Comparison of ENCODE assay signal across 14 mouse cellular contexts in the genomic region with DNA sequence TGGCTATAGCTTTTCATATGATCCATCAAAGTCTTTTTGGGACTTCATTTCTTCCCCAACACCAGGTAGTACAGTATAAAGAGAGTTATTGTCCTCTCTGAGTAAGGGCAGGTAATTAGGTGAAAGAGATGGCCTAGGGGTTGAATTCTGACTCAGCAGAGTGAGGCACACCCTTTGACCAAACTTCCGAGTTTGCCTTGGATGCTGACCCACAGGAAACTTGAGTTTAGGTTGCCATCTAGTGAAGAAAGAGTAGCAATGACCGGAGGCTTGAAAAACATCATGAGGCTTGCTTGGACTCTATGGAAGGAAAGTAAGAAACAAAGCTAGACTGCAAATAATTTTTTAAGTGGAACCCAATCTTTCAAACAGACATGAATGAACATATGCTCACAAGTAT. TPM values are rescaled to one million over a fixed set of nuclear protein-coding genes. Genes with fewer than 3 reads are reported as not detected.
DNase-seq lines count a peak whose midpoint lies in the region; ATAC-seq and TF ChIP-seq lines count a peak whose summit lies in the region.
"Had no signal": no experiment of that assay in that cellular context is flagged by ENCODE, and none has a peak within 500 bp of the region (broad histone marks: within the 10 kb centered on the region; RNA-seq: fewer than 3 reads in every experiment).

No protein-coding gene starts in this region.

- no peaks in the 10 kb centered on the region for H3K4me1 ChIP-seq in heart, postnatal 0 days (ENCODE audit: control insufficient read depth, insufficient read depth)
- no peaks in the 10 kb centered on the region for H3K4me1 ChIP-seq in lung, embryonic 14.5 days (ENCODE audit: insufficient read depth)
- H3K4me1 ChIP-seq: embryonic facial prominence, embryonic 12.5 days had no signal

- no peak for TF ChIP-seq EP300 in heart, postnatal 0 days (IDR thresholded peaks at IDR 0.05; ENCODE audit: low read depth)

- peak; percentile 48 for TF ChIP-seq CTCF in heart, postnatal 0 days (IDR thresholded peaks at IDR 0.05; ENCODE audit: low read depth)
- peak; percentile 43 for TF ChIP-seq CTCF in lung, embryonic 14.5 days (IDR thresholded peaks at IDR 0.05; ENCODE audit: low read depth)

- no peaks in the 10 kb centered on the region for H3K36me3 ChIP-seq in heart, postnatal 0 days (replicated peaks; ENCODE audit: control insufficient read depth, insufficient read depth, low read length)
- no peaks in the 10 kb centered on the region for H3K36me3 ChIP-seq in lung, embryonic 14.5 days (ENCODE audit: insufficient read depth)
- H3K36me3 ChIP-seq: embryonic facial prominence, embryonic 12.5 days had no signal

- no peak for ATAC-seq in heart, postnatal 0 days (ENCODE audit: insufficient read depth, low read depth)
- no peak for ATAC-seq in lung, embryonic 14.5 days (ENCODE audit: insufficient read depth)

- H3K4me2 ChIP-seq in heart, postnatal 0 days (ENCODE audit: low read depth, low read length): no peak overlapping the region
- no peak overlapping the region for H3K4me2 ChIP-seq in lung, embryonic 14.5 days
- H3K4me2 ChIP-seq: embryonic facial prominence, embryonic 12.5 days had no signal

- H3K9me3 ChIP-seq in heart, postnatal 0 days (replicated peaks; ENCODE audit: control insufficient read depth, low read length): no peaks in the 10 kb centered on the region
- no peaks in the 10 kb centered on the region for H3K9me3 ChIP-seq in lung, embryonic 14.5 days (ENCODE audit: low read depth, low read length)
- H3K9me3 ChIP-seq: embryonic facial prominence, embryonic 12.5 days had no signal

- peak; percentile 63 for DNase-seq in heart, postnatal 0 days (ENCODE audit: low spot score)
- DNase-seq in heart, adult 11 months: no peak
- peak; percentile 65 for DNase-seq in lung, embryonic 14.5 days
- no peak for DNase-seq in lung, postnatal 14 days
- peak; percentile 9 for DNase-seq in ZHBTc4 (ENCODE audit: low read depth, low spot score)
- peak; percentile 29 for DNase-seq in retina, embryonic 14.5 days (ENCODE audit: low spot score)
- DNase-seq in natural killer cell, adult 2 months (ENCODE audit: low spot score in 2 of 2): no peak
- no peak for DNase-seq in cerebellum, adult 11 months
- DNase-seq: layer of hippocampus, adult 9-11 months; thymus, postnatal 25 days had no signal

- no peak overlapping the region for H3K27ac ChIP-seq in heart, postnatal 0 days (ENCODE audit: low read depth)
- H3K27ac ChIP-seq in lung, embryonic 14.5 days (ENCODE audit: low read depth): no peak overlapping the region
- H3K27ac ChIP-seq: embryonic facial prominence, embryonic 12.5 days had no signal

- H3K4me3 ChIP-seq in heart, postnatal 0 days (ENCODE audit: low read depth, low read length): no peak overlapping the region
- no peak overlapping the region for H3K4me3 ChIP-seq in lung, embryonic 14.5 days (ENCODE audit: low read depth, low read length)
- H3K4me3 ChIP-seq: embryonic facial prominence, embryonic 12.5 days had no signal

- WGBS in heart, postnatal 0 days: 17% methylated on average over 2 of the region's 2 CpGs
- 14% methylated on average over 2 of the region's 2 CpGs for WGBS in lung, embryonic 14.5 days

- H3K27me3 ChIP-seq in heart, postnatal 0 days (ENCODE audit: control insufficient read depth, insufficient read depth, low read length): peaks cover 4% of the 10 kb centered on the region; the same call in 1 of the 2 replicates
- H3K27me3 ChIP-seq in lung, embryonic 14.5 days (ENCODE audit: insufficient read depth, low read length): no peaks in the 10 kb centered on the region
- H3K27me3 ChIP-seq: embryonic facial prominence, embryonic 12.5 days had no signal

- H3K9ac ChIP-seq in heart, postnatal 0 days (replicated peaks; ENCODE audit: low read depth, low read length): no peak overlapping the region
- H3K9ac ChIP-seq in lung, embryonic 14.5 days: no peak overlapping the region
- H3K9ac ChIP-seq: embryonic facial prominence, embryonic 12.5 days had no signal

RNA-seq across cellular contexts. Expression of a gene that starts 44.3 kb away (rescaled TPM):
- total RNA-seq in heart, postnatal 0 days (2014; rRNA removed; ENCODE audit: low replicate concordance): not detected in 2 replicates
- polyA plus RNA-seq in heart, postnatal 0 days (2015; fragmentation: Nextera tagmentation; extraction: Ambion mirVana): not detected in 2 replicates
- not detected in 2 replicates for polyA plus RNA-seq in lung, embryonic 14.5 days (2014; fragmentation: Nextera tagmentation; extraction: Ambion mirVana)
- total RNA-seq: hematopoietic stem cell, adult 5-6 weeks had no signal
- polyA plus RNA-seq: embryonic facial prominence, embryonic 12.5 days; liver, embryonic 16.5 days; spleen, adult 2 months had no signal

Comparison
In these comparisons a context has a peak if more than half of its experiments do, and no peak if none do; other contexts are left out.
1. DNase-seq: peak in heart, postnatal 0 days (single experiment), lung, embryonic 14.5 days (single experiment), ZHBTc4 (single experiment) and retina, embryonic 14.5 days (single experiment); none in heart, adult 11 months (single experiment), lung, postnatal 14 days (single experiment), natural killer cell, adult 2 months (0 of 2) and cerebellum, adult 11 months (single experiment).